Mouse (Mus musculus) stomach, embryonic 16.5 days (tissue): ENCODE measurements around the gene Gatd1. TPM values are rescaled to one million over a fixed set of nuclear protein-coding genes. Genes with fewer than 3 reads are reported as not detected.
A peak's percentile ranks its signal among the peaks of the same experiment; 100 is the strongest.

Experiments
- ATAC-seq: fragments of 200-750 bp; cut with Nextera tagmentation; 2 replicates; pipeline ENCODE4 v1.8.0; 2017; ENCODE audit warnings: moderate number of reproducible peaks, moderate TSS enrichment; ENCODE audit not compliant: insufficient read depth, low FRiP score
- H3K27ac ChIP-seq: fragments of 300-500 bp; sonication (generic); 2 replicates; pipeline ENCODE4 v1.5.1; 2014; ENCODE audit warnings: low read length
- H3K27me3 ChIP-seq: fragments of 300-500 bp; sonication (generic); 2 replicates; pipeline ENCODE4 v1.6.1; 2014; ENCODE audit warnings: low read length, control low read depth, mixed read lengths; ENCODE audit not compliant: control insufficient read depth, insufficient read depth
- H3K36me3 ChIP-seq: fragments of 300-500 bp; sonication (generic); 2 replicates; pipeline ENCODE4 v1.6.1; 2014; ENCODE audit warnings: low read length; ENCODE audit not compliant: control insufficient read depth, insufficient read depth
- H3K4me1 ChIP-seq: fragments of 300-500 bp; sonication (generic); 2 replicates; pipeline ENCODE4 v1.6.1; 2014; ENCODE audit warnings: low read length, control low read depth, mixed read lengths; ENCODE audit not compliant: control insufficient read depth, insufficient read depth
- H3K4me2 ChIP-seq: fragments of 300-500 bp; sonication (generic); 2 replicates; pipeline ENCODE4 v1.6.1; 2014; ENCODE audit warnings: low read depth, low read length, mixed read lengths
- H3K4me3 ChIP-seq: fragments of 300-500 bp; sonication (generic); replicated peaks from 2 replicates; pipeline ENCODE4 v1.5.1; 2014; ENCODE audit warnings: mild to moderate bottlenecking, low read length
- H3K9ac ChIP-seq: fragments of 300-500 bp; sonication (generic); 2 replicates; pipeline ENCODE4 v1.6.1; 2014; ENCODE audit warnings: low read length
- H3K9me3 ChIP-seq: fragments of 300-500 bp; sonication (generic); replicated peaks from 2 replicates; pipeline ENCODE4 v1.6.1; 2016; ENCODE audit warnings: low read length, control low read depth; ENCODE audit not compliant: control insufficient read depth
- WGBS: fragments of 180-500 bp; shearing (Covaris S2); extraction: QIAGEN DNeasy Blood & Tissue Kit; methylation state at CpG from one replicate; pipeline ENCODE4 v1.1.7; 2014; 5-methylcytosine and 5-hydroxymethylcytosine counted together
- polyA plus RNA-seq: library from polyadenylated mRNA; unstranded; fragments of >200 nt; fragmentation: Nextera tagmentation; extraction: Ambion mirVana; gene quantifications from 2 replicates; pipeline ENCODE4 v1.2.1, GENCODE M21; 2015

Gatd1 gene
- polyA plus RNA-seq, 1 experiment from 2014 or later: 45.8 TPM

DNA sequence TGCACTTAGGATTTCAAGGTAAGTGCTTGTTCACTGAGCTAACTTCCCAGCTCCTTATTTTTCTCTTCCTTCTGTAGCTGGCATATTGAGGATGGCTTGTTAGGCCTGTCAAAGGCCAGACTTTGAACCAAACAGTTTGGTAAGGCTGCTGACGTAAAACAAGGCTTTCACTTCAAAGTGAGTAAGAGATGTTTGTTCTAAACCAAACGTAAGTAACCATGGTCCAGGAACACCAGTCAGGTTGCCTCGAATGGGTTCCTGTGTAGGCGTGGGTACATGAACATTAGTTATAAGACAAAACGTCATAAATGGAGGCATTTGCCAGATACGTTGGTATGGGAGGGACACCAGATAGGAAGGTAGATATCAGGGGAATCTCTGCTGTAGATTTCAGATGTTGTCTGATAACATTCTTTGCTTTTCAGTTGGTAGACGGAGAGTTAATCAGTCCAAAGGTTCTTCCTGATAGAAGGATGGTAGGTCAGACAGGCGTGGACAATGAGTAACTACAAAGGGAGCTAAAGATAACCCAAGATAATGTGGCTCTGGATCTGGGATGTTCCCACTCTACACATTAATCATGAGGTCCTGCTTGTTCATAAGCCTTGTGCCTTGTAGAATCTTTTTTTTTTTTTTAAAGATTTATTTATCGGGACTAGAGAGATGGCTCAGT, 6.2 kb upstream of the Gatd1 start:
- no peaks in the 10 kb centered on the region for H3K36me3 ChIP-seq
- no peak overlapping the region for H3K27ac ChIP-seq
- no peaks in the 10 kb centered on the region for H3K9me3 ChIP-seq
- H3K4me1 ChIP-seq: no peaks in the 10 kb centered on the region
- no peak overlapping the region for H3K4me3 ChIP-seq
- H3K9ac ChIP-seq: no peak overlapping the region
- no peak overlapping the region for H3K4me2 ChIP-seq
- 65% methylated on average over 9 of the region's 9 CpGs for WGBS
- no peak for ATAC-seq
- no peaks in the 10 kb centered on the region for H3K27me3 ChIP-seq

DNA sequence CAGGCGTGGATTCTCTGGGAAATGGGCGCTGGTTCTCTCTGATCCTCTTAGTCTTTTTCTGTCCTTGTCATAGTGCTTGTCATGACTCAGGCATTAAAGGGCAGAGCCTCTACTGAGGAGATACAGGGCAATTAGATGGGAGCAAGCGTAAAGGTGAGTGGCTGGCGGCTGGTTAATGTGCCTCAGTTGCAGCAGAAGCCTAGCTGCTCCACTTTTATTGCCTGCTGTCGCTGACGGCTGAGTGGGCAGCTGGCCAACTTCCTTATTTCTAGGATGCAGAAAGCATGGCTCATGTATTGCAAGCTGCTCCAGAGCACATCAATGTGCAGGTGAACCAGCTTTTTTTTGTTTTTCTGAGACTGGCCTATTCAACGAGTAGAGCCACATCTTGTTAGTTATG, 5.0 kb upstream of the Gatd1 start:
- Histone ChIP-seq H3K9me3 (no peaks in the 10 kb centered on the region), H3K27ac (no peak overlapping the region), H3K4me1 (no peaks in the 10 kb centered on the region), H3K36me3 (no peaks in the 10 kb centered on the region), H3K27me3 (no peaks in the 10 kb centered on the region), H3K4me2 (no peak overlapping the region), H3K9ac (no peak overlapping the region), H3K4me3 (no peak overlapping the region)
- no peak for ATAC-seq
- 59% methylated on average over 7 of the region's 7 CpGs for WGBS

DNA sequence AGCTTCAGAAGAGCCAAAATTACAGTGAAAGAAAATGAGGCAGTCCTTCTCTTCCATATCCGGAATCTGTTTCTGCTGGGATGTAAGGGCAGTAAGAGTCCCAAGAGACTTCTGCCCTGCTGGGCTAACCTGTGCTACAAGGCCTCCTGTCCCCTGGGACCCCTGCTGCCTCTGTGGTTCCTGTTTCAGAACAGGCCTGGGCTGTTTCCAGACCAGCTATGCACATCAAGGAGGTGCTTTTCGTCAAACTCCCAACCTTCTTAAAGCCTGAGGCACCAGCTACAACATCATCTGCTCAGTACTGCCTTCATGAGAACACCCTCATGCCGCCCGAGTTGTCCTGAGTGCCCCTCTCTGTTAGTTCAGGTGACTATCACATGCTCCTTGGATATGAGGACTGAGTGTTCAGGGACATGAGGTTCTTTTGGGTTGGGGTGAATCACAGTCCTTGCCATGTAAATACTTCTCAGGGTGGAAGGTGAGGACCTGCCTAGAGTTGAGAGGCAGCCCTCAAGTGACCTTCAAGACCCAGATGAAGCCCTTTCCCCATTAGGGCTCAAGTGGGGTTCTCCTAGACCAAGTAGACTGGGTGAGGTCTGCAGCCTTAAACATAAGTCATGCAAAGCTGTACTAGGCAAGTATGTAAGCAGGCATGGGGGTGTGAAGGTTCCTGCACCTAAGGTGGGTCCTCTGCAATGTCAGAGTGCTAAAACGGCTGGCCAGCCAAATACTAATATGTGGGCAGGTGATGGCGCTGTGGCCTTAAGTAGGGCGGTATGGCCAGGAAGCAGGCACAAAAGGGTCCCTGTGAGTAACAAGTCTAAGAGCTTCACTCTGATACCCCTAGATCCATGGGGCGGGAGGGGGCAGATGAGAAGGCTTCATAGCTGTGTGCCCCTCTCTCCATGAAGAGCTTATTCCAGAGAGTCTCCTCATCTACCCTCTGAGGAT, 4.1 kb upstream of the Gatd1 start:
- Histone ChIP-seq H3K4me1 (peaks cover 3% of the 10 kb centered on the region; the same call in 1 of the 2 replicates), H3K9ac (no peak overlapping the region), H3K4me3 (no peak overlapping the region), H3K36me3 (no peaks in the 10 kb centered on the region), H3K27ac (no peak overlapping the region), H3K4me2 (no peak overlapping the region), H3K9me3 (no peaks in the 10 kb centered on the region), H3K27me3 (no peaks in the 10 kb centered on the region)
- ATAC-seq: no peak
- WGBS: 68% methylated on average over 8 of the region's 8 CpGs

DNA sequence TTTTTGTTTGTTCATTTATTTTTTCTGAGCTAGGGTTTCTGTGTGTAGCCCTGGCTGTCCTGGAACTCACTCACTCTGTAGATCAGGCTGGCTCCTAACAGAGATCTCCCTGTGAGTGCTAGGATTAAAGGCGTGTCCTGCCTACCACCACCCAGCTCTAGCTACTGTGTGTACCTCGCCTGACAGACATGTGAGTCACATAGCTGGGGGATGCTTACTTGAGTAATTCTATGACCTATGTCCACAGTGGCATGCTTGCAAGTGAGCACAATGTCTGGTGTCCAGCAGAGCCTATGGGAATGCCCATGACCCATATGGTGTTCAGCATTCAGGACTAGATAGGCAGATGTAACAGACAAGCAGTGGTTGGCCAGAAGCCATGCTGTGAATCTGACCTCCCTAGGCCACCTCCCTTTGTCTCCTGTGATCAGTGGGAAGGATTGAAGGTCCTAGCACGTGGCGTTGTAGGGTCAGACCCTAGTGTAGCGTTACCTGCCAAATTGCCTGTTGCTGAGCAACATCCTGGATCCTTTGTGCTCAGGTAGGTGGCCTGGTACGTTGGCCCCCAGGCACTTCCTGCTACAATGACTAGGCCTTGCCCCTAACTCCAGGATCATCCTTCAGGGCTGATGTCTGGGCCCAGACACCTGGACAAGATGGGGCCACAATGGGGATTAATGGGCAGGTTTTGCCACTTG, 2.4 kb upstream of the Gatd1 start:
- peaks cover 6% of the 10 kb centered on the region; the same call in 1 of the 2 replicates for H3K4me1 ChIP-seq
- no peak for ATAC-seq
- 77% methylated on average over 6 of the region's 6 CpGs for WGBS
- H3K9ac ChIP-seq: no peak overlapping the region
- no peak overlapping the region for H3K4me2 ChIP-seq
- no peaks in the 10 kb centered on the region for H3K9me3 ChIP-seq
- H3K27ac ChIP-seq: no peak overlapping the region
- no peak overlapping the region for H3K4me3 ChIP-seq
- no peaks in the 10 kb centered on the region for H3K36me3 ChIP-seq
- no peaks in the 10 kb centered on the region for H3K27me3 ChIP-seq

DNA sequence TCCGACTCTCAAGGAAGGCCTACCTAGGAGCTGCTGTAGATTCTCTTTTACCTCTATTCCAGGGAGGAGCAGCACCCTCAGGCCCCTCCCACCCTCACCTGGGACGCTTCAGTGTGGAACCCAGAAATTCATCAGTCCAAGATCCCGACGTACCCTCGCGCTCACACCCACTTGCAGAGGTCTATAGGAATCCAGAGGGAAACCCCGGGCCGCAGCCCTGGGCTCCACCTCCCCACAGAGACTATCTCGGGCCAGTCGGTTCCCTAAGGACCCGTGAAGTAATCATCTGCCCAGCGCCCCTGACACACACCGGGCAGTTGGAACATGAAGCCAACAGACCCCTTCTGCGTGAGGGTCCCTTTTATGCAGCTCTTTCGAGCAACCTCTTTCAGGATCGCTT, 605 bp downstream of the Gatd1 start:
- Histone ChIP-seq H3K27ac (peak overlapping the region; percentile 90), H3K9ac (peak overlapping the region; percentile 95), H3K4me2 (peak overlapping the region; percentile 97), H3K9me3 (no peaks in the 10 kb centered on the region), H3K27me3 (no peaks in the 10 kb centered on the region), H3K4me1 (peaks cover 10% of the 10 kb centered on the region; the same call in 1 of the 2 replicates), H3K4me3 (peak overlapping the region; percentile 84), H3K36me3 (0 out of 2 replicates have a peak, but pooled peaks cover 3% of the 10 kb centered on the region)
- WGBS: 3% methylated on average over 16 of the region's 16 CpGs
- no peak for ATAC-seq

GRCm38 (mm10) chr7:141411667-141412066, 2.3 kb downstream of the Gatd1 start:
- ATAC-seq: no peak
- H3K9me3 ChIP-seq: no peaks in the 10 kb centered on the region
- H3K36me3 ChIP-seq: 0 out of 2 replicates have a peak, but pooled peaks cover 3% of the 10 kb centered on the region
- no peak overlapping the region for H3K4me3 ChIP-seq
- peaks cover 10% of the 10 kb centered on the region; the same call in 1 of the 2 replicates for H3K4me1 ChIP-seq
- H3K4me2 ChIP-seq: no peak overlapping the region
- 90% methylated on average over 1 of the region's 1 CpGs for WGBS
- no peak overlapping the region for H3K27ac ChIP-seq
- 0 out of 2 replicates have a peak overlapping the region, but pooled peaks have one; percentile 2 for H3K9ac ChIP-seq
- H3K27me3 ChIP-seq: no peaks in the 10 kb centered on the region

DNA sequence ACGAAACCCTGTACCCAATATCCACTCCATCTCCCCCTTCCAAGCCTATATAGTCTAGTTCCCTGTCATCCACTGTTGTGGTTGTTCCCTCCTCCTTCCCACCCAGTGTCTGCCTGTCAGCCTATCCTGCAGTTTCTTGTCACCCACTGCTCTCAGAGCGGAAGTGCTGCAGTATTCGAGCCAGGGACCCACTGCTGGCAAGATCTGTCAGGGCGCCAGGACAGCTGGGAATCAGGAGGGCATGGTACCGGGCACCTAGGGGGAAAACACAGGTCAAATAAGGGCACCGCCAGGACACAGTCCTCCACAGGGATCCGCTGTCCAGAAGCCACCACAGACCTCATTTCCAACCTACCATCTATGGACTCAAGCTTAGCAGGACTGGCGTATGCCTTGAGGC, 3.3 kb downstream of the Gatd1 start:
- Histone ChIP-seq H3K4me3 (no peak overlapping the region), H3K4me1 (peaks cover 10% of the 10 kb centered on the region; the same call in 1 of the 2 replicates), H3K36me3 (0 out of 2 replicates have a peak, but pooled peaks cover 3% of the 10 kb centered on the region), H3K27me3 (no peaks in the 10 kb centered on the region), H3K27ac (no peak overlapping the region), H3K9ac (no peak overlapping the region), H3K4me2 (no peak overlapping the region), H3K9me3 (no peaks in the 10 kb centered on the region)
- WGBS: 88% methylated on average over 8 of the region's 8 CpGs
- ATAC-seq: no peak

DNA sequence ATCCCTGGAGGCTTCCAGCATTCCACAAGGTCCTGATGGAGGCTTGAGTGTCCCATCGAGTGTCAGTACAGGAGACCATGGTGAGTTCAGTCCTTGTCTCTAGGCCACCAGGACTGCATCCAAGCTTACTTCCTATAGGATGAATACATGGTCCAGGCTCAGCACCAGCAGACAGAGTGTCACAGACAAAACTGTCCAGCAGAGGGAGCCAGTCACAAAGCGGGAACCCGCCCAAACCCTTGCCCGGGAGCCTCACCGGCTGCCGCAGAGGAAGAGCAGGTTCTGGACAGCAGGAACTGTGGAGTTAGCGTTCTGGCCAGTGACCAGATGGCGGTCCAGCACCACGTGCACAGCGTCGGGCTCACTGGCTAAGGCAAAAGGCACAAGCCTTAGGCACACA, 5.1 kb downstream of the Gatd1 start:
- no peak overlapping the region for H3K4me2 ChIP-seq
- no peak overlapping the region for H3K9ac ChIP-seq
- no peaks in the 10 kb centered on the region for H3K9me3 ChIP-seq
- 13% methylated on average over 11 of the region's 11 CpGs for WGBS
- 0 out of 2 replicates have a peak, but pooled peaks cover 3% of the 10 kb centered on the region for H3K36me3 ChIP-seq
- H3K27ac ChIP-seq: no peak overlapping the region
- no peak overlapping the region for H3K4me3 ChIP-seq
- peaks cover 10% of the 10 kb centered on the region; the same call in 1 of the 2 replicates for H3K4me1 ChIP-seq
- ATAC-seq: peak; percentile 66
- H3K27me3 ChIP-seq: no peaks in the 10 kb centered on the region
